Mouse (Mus musculus) heart, postnatal 0 days (tissue): ENCODE measurements around the gene Nos1ap. TPM values are rescaled to one million over a fixed set of nuclear protein-coding genes. Genes with fewer than 3 reads are reported as not detected.

Source experiments
- ATAC-seq: fragments of 200-750 bp; cut with Nextera tagmentation; 2 replicates; pipeline ENCODE4 v1.8.0; 2017; ENCODE audit warnings: low read depth, moderate number of reproducible peaks, moderate library complexity; ENCODE audit not compliant: insufficient read depth
- DNase-seq: peaks from one replicate; pipeline ENCODE4 v3.0.0-alpha.2; 2016; ENCODE audit warnings: low spot score
- H3K27ac ChIP-seq: fragments of 300-500 bp; sonication (generic); 2 replicates; pipeline ENCODE4 v1.5.1; 2014; ENCODE audit warnings: low read depth, mild to moderate bottlenecking
- H3K27me3 ChIP-seq: fragments of 300-500 bp; sonication (generic); 2 replicates; pipeline ENCODE4 v1.6.1; 2014; ENCODE audit warnings: low read length, mixed read lengths; ENCODE audit not compliant: control insufficient read depth, insufficient read depth
- H3K36me3 ChIP-seq: fragments of 300-500 bp; sonication (generic); replicated peaks from 2 replicates; pipeline ENCODE4 v1.6.1; 2014; ENCODE audit warnings: low read length, mixed read lengths; ENCODE audit not compliant: control insufficient read depth, insufficient read depth
- H3K4me1 ChIP-seq: fragments of 300-500 bp; sonication (generic); 2 replicates; pipeline ENCODE4 v1.6.1; 2014; ENCODE audit warnings: antibody characterized with exemption; ENCODE audit not compliant: control insufficient read depth, insufficient read depth
- H3K4me2 ChIP-seq: fragments of 300-500 bp; sonication (generic); 2 replicates; pipeline ENCODE4 v1.6.1; 2014; ENCODE audit warnings: low read depth, mild to moderate bottlenecking, low read length, moderate library complexity
- H3K4me3 ChIP-seq: fragments of 300-500 bp; sonication (generic); 2 replicates; pipeline ENCODE4 v1.5.1; 2014; ENCODE audit warnings: low read depth, low read length
- H3K9ac ChIP-seq: fragments of 300-500 bp; sonication (generic); replicated peaks from 2 replicates; pipeline ENCODE4 v1.6.1; 2014; ENCODE audit warnings: low read depth, low read length, mixed read lengths
- H3K9me3 ChIP-seq: fragments of 300-500 bp; sonication (generic); replicated peaks from 2 replicates; pipeline ENCODE4 v1.6.1; 2016; ENCODE audit warnings: low read length; ENCODE audit not compliant: control insufficient read depth
- CTCF ChIP-seq: IDR thresholded peaks from 2 replicates; pipeline ENCODE4 v1.5.1; 2016; ENCODE audit warnings: antibody characterized with exemption, control low read depth, low read depth
- EP300 ChIP-seq: IDR thresholded peaks from 2 replicates; pipeline ENCODE4 v1.6.1; 2016; ENCODE audit warnings: antibody characterized with exemption, low read depth
- WGBS: fragments of 180-500 bp; shearing (Covaris S2); extraction: QIAGEN DNeasy Blood & Tissue Kit; methylation state at CpG from one replicate; pipeline ENCODE4 v1.1.7; 2014; 5-methylcytosine and 5-hydroxymethylcytosine counted together
- polyA plus RNA-seq: library from polyadenylated mRNA; unstranded; fragments of >200 nt; fragmentation: Nextera tagmentation; extraction: Ambion mirVana; gene quantifications from 2 replicates; pipeline ENCODE4 v1.2.1, GENCODE M21; 2015
- total RNA-seq: library from RNA; depleted of rRNA; stranded (reverse); fragments of >200 nt; gene quantifications from 2 replicates; pipeline ENCODE4 v1.2.3, GENCODE M21; 2014; ENCODE audit warnings: low replicate concordance

The Nos1ap gene
- total and polyA plus RNA-seq, 2 experiments from 2014 or later, result 0.99 to 10.3 TPM

- Histone ChIP-seq H3K4me1 (no peaks in the 10 kb centered on the region), H3K9me3 (no peaks in the 10 kb centered on the region), H3K27ac (no peak overlapping the region), H3K36me3 (no peaks in the 10 kb centered on the region), H3K4me3 (no peak overlapping the region), H3K4me2 (no peak overlapping the region), H3K9ac (no peak overlapping the region), H3K27me3 (no peaks in the 10 kb centered on the region)
- DNase-seq (no peak), ATAC-seq (no peak)
- no peak for TF ChIP-seq CTCF
- no peak for TF ChIP-seq EP300
- 60% methylated on average over 15 of the region's 15 CpGs for WGBS
Observed at GRCm38 (mm10) chr1:170294786-170295570, 294.7 kb downstream of the Nos1ap start.

GRCm38 (mm10) chr1:170293257-170293656 lies 296.4 kb downstream of the Nos1ap start:
- Histone ChIP-seq H3K4me2 (no peak overlapping the region), H3K4me1 (no peaks in the 10 kb centered on the region), H3K27ac (no peak overlapping the region), H3K4me3 (no peak overlapping the region), H3K9me3 (no peaks in the 10 kb centered on the region), H3K36me3 (no peaks in the 10 kb centered on the region), H3K9ac (no peak overlapping the region), H3K27me3 (no peaks in the 10 kb centered on the region)
- WGBS, result 66% methylated on average over 5 of the region's 5 CpGs
- no peak for DNase-seq
- TF ChIP-seq EP300, result no peak
- TF ChIP-seq CTCF, result no peak
- no peak for ATAC-seq

GRCm38 (mm10) chr1:170292239-170292951 lies 297.3 kb downstream of the Nos1ap start:
- peak; percentile 63 for ATAC-seq
- H3K9ac ChIP-seq, result no peak overlapping the region

GRCm38 (mm10) chr1:170282415-170283129 lies 307.1 kb downstream of the Nos1ap start:
- Histone ChIP-seq H3K9me3 (no peaks in the 10 kb centered on the region), H3K9ac (no peak overlapping the region), H3K4me2 (no peak overlapping the region), H3K27ac (no peak overlapping the region), H3K4me1 (no peaks in the 10 kb centered on the region), H3K36me3 (no peaks in the 10 kb centered on the region), H3K27me3 (no peaks in the 10 kb centered on the region), H3K4me3 (no peak overlapping the region)
- no peak for ATAC-seq
- WGBS, result 63% methylated on average over 4 of the region's 4 CpGs
- DNase-seq, result no peak
- TF ChIP-seq CTCF (no peak), EP300 (no peak)

More at GRCm38 (mm10) chr1:170292239-170292951, 297.3 kb downstream of the Nos1ap start:
- peak; percentile 92 for TF ChIP-seq CTCF
- TF ChIP-seq EP300, result no peak
- WGBS, result 30% methylated on average over 9 of the region's 9 CpGs
- Histone ChIP-seq H3K4me2 (no peak overlapping the region; the same call in 1 of the 2 replicates), H3K27ac (no peak overlapping the region), H3K27me3 (no peaks in the 10 kb centered on the region), H3K9me3 (no peaks in the 10 kb centered on the region), H3K4me1 (no peaks in the 10 kb centered on the region), H3K4me3 (no peak overlapping the region), H3K36me3 (no peaks in the 10 kb centered on the region)
- peak; percentile 84 for DNase-seq

- WGBS, result 39% methylated on average over 2 of the region's 3 CpGs
- H3K27me3 ChIP-seq, result no peaks in the 10 kb centered on the region
- H3K9me3 ChIP-seq, result peaks cover 5% of the 10 kb centered on the region; the same call in 1 of the 2 replicates
- DNase-seq (no peak), ATAC-seq (no peak)
- TF ChIP-seq EP300 (no peak), CTCF (no peak)
- no peak within 1 kb of the TSS for H3K9ac ChIP-seq
- no peaks in the 10 kb centered on the region for H3K4me1 ChIP-seq
- H3K4me3 ChIP-seq, result no peak within 1 kb of the TSS
- no peak within 1 kb of the TSS for H3K4me2 ChIP-seq
- H3K27ac ChIP-seq, result no peak within 1 kb of the TSS
- H3K36me3 ChIP-seq, result no peaks in the 10 kb centered on the region
Observed at GRCm38 (mm10) chr1:170277016-170277415, 312.6 kb downstream of the Nos1ap start, which contains the start of gene Sh2d1b1. Sh2d1b1 (plus strand) TSS chr1:170277320.
